Mouse (Mus musculus) mouse embryonic stem cell (cell line): ENCODE measurements around the gene Mta2.

Source experiments
- in situ Hi-C, 2 experiments: fragments of 300-500 bp; cut with MboI; formaldehyde crosslinking; loops; 1 replicate in 1 of 2; 3 replicates in 1 of 2; pipeline ENCODE4 v1.14.3; 2019 to 2020; ENCODE audit warnings: low sequenced_read_pairs in 2 of 2, low pct_unique_long_range_greater_than_20kb in 1 of 2, mixed read lengths in 1 of 2; ENCODE audit not compliant: unreplicated experiment in 1 of 2

Gene Mta2

DNA sequence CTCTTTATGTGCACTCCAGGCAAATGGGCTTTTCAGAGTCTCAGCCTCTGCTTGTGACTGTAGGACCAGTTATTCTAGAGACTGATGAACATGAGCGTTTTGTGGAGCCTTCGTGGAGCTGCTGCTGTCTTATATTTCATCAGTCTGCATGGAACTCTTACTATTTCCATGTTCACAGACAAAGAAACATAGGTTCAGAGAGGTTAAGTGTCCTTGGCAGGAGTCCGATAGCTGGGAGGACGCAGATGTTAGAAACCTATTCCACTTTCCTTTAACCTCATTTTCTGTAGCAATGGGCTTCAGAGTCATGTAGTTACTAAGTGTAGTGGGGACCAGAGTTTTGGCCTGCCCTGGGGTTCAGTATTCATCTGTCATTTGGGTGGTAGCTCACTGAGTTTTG, 57.5 kb downstream of the Mta2 start:
- in situ Hi-C loops, result no loop called here
